Mouse (Mus musculus): ENCODE measurements at regions not wholly inside any gene's neighbourhood (a gene's known extent, or its start where the extent isn't known, plus 50 kb on each side); places are given as distances from the start of the nearest gene placed in this dataset.
"Not testable (repeated sequence)": the region's sequence is repeated elsewhere in the genome, so short reads cannot be mapped to it uniquely, and the experiment has no call there.

GRCm38 (mm10) chr16:55758707-55759067, 80.0 kb downstream of the Nfkbiz start:
- no peak for DNase-seq (ENCODE audit: low spot score)

- no peak for DNase-seq (ENCODE audit: low spot score)
Measured at GRCm38 (mm10) chr16:55757952-55758706, 80.6 kb downstream of the Nfkbiz start.

- not testable (repeated sequence) for DNase-seq (ENCODE audit: low spot score)
Measured at GRCm38 (mm10) chr16:55757422-55757815, 81.3 kb downstream of the Nfkbiz start.

- no peak for DNase-seq (ENCODE audit: low spot score)
Measured at GRCm38 (mm10) chr16:55756764-55757421, 81.8 kb downstream of the Nfkbiz start.

GRCm38 (mm10) chr16:55755309-55755832, 83.3 kb downstream of the Nfkbiz start:
- no peak for DNase-seq (ENCODE audit: low spot score)

GRCm38 (mm10) chr16:55754092-55754763, 84.5 kb downstream of the Nfkbiz start:
- no peak for DNase-seq (ENCODE audit: low spot score)

- no peak for DNase-seq (ENCODE audit: low spot score)
Measured at GRCm38 (mm10) chr16:55753380-55753779, 85.3 kb downstream of the Nfkbiz start.

- DNase-seq (ENCODE audit: low spot score) = no peak
Measured at GRCm38 (mm10) chr16:55747250-55747649, 91.4 kb downstream of the Nfkbiz start.

- no peak for DNase-seq (ENCODE audit: low spot score)
Measured at GRCm38 (mm10) chr16:55746159-55746558, 92.5 kb downstream of the Nfkbiz start.

- no peak for DNase-seq (ENCODE audit: low spot score)
Measured at GRCm38 (mm10) chr16:55745094-55745493, 93.6 kb downstream of the Nfkbiz start.

GRCm38 (mm10) chr16:55741099-55741863, 97.4 kb downstream of the Nfkbiz start:
- no peak for DNase-seq (ENCODE audit: low spot score)

GRCm38 (mm10) chr16:55738741-55739140, 100.0 kb downstream of the Nfkbiz start:
- DNase-seq (ENCODE audit: low spot score) = no peak

GRCm38 (mm10) chr16:55735476-55735968, 103.2 kb downstream of the Nfkbiz start:
- no peak for DNase-seq (ENCODE audit: low spot score)

- DNase-seq (ENCODE audit: low spot score) = no peak
Measured at GRCm38 (mm10) chr16:55734301-55734700, 104.4 kb downstream of the Nfkbiz start.

GRCm38 (mm10) chr16:55733751-55734150, 104.9 kb downstream of the Nfkbiz start:
- DNase-seq (ENCODE audit: low spot score) = no peak

GRCm38 (mm10) chr16:55731003-55731402, 107.7 kb downstream of the Nfkbiz start:
- DNase-seq (ENCODE audit: low spot score) = no peak

GRCm38 (mm10) chr16:55726538-55726937, 112.2 kb downstream of the Nfkbiz start:
- no peak for DNase-seq (ENCODE audit: low spot score)

- DNase-seq (ENCODE audit: low spot score) = no peak
Measured at GRCm38 (mm10) chr16:55720430-55720829, 118.3 kb downstream of the Nfkbiz start.

- DNase-seq (ENCODE audit: low spot score) = no peak
Measured at GRCm38 (mm10) chr16:55710017-55710416, 128.7 kb downstream of the Nfkbiz start.

- no peak for DNase-seq (ENCODE audit: low spot score)
Measured at GRCm38 (mm10) chr16:55706502-55706901, 132.2 kb downstream of the Nfkbiz start.

- no peak for DNase-seq (ENCODE audit: low spot score)
Measured at GRCm38 (mm10) chr16:55698489-55698892, 140.2 kb downstream of the Nfkbiz start.

- DNase-seq (ENCODE audit: low spot score) = no peak
Measured at GRCm38 (mm10) chr16:55691069-55691468, 147.6 kb downstream of the Nfkbiz start.

All from left cerebral cortex, adult 11 months (tissue).